Mouse (Mus musculus): ENCODE results near the gene Zzef1. TPM values are rescaled to one million over a fixed set of nuclear protein-coding genes. Genes with fewer than 3 reads are reported as not detected.

Zzef1 gene
- polyA plus RNA-seq, 1 experiment from 2014 or later: 14.3 TPM

GRCm38 (mm10) chr11:72782103-72782502 lies 13.9 kb upstream of the Zzef1 start:
- no peak overlapping the region for H3K4me2 ChIP-seq (replicated peaks)
- no peaks in the 10 kb centered on the region for H3K36me3 ChIP-seq
- 76% methylated on average over 2 of the region's 2 CpGs for WGBS
- no peak for ATAC-seq (ENCODE audit: low FRiP score)
- no peaks in the 10 kb centered on the region for H3K9me3 ChIP-seq (replicated peaks)
- no peaks in the 10 kb centered on the region for H3K4me1 ChIP-seq
- H3K27ac ChIP-seq: no peak overlapping the region
- no peak overlapping the region for H3K9ac ChIP-seq
- H3K4me3 ChIP-seq: no peak overlapping the region
- H3K27me3 ChIP-seq: no peaks in the 10 kb centered on the region

GRCm38 (mm10) chr11:72782503-72782902 lies 13.5 kb upstream of the Zzef1 start:
- 81% methylated on average over 3 of the region's 3 CpGs for WGBS
- Histone ChIP-seq H3K9ac (no peak overlapping the region), H3K27me3 (no peaks in the 10 kb centered on the region), H3K4me3 (no peak overlapping the region), H3K36me3 (no peaks in the 10 kb centered on the region), H3K27ac (no peak overlapping the region), H3K4me2 (replicated peaks) (no peak overlapping the region), H3K4me1 (no peaks in the 10 kb centered on the region), H3K9me3 (replicated peaks) (no peaks in the 10 kb centered on the region)
- no peak for ATAC-seq (ENCODE audit: low FRiP score)

GRCm38 (mm10) chr11:72792033-72792432 lies 4.0 kb upstream of the Zzef1 start:
- H3K4me3 ChIP-seq: no peak overlapping the region
- ATAC-seq (ENCODE audit: low FRiP score): no peak

GRCm38 (mm10) chr11:72795149-72795454 lies 924 bp upstream of the Zzef1 start:
- H3K27ac ChIP-seq: peak overlapping the region; percentile 82
- H3K27me3 ChIP-seq: no peaks in the 10 kb centered on the region
- H3K36me3 ChIP-seq: no peaks in the 10 kb centered on the region
- peak overlapping the region; percentile 88 for H3K4me2 ChIP-seq (replicated peaks)
- H3K9ac ChIP-seq: peak overlapping the region; percentile 93
- WGBS: 20% methylated on average over 14 of the region's 14 CpGs
- H3K9me3 ChIP-seq (replicated peaks): no peaks in the 10 kb centered on the region
- H3K4me1 ChIP-seq: peaks cover 12% of the 10 kb centered on the region
- ATAC-seq (ENCODE audit: low FRiP score): peak; percentile 62
- peak overlapping the region; percentile 99 for H3K4me3 ChIP-seq

More at GRCm38 (mm10) chr11:72792033-72792432, 4.0 kb upstream of the Zzef1 start:
- Histone ChIP-seq H3K9me3 (replicated peaks) (no peaks in the 10 kb centered on the region), H3K4me1 (peaks cover 6% of the 10 kb centered on the region), H3K9ac (no peak overlapping the region), H3K27me3 (no peaks in the 10 kb centered on the region), H3K4me2 (replicated peaks) (no peak overlapping the region), H3K36me3 (no peaks in the 10 kb centered on the region), H3K27ac (no peak overlapping the region)

- H3K4me2 ChIP-seq (replicated peaks): peak overlapping the region; percentile 88
- no peaks in the 10 kb centered on the region for H3K27me3 ChIP-seq
- peak overlapping the region; percentile 93 for H3K9ac ChIP-seq
- peaks cover 12% of the 10 kb centered on the region for H3K4me1 ChIP-seq
- WGBS: under 1% methylated on average over 42 of the region's 42 CpGs
- H3K4me3 ChIP-seq: peak overlapping the region; percentile 99
- no peaks in the 10 kb centered on the region for H3K9me3 ChIP-seq (replicated peaks)
- ATAC-seq (ENCODE audit: low FRiP score): peak; percentile 72
- H3K36me3 ChIP-seq: no peaks in the 10 kb centered on the region
- H3K27ac ChIP-seq: peak overlapping the region; percentile 82
Observed at GRCm38 (mm10) chr11:72796296-72796687, 266 bp downstream of the Zzef1 start.

GRCm38 (mm10) chr11:72796773-72797338 lies 830 bp downstream of the Zzef1 start:
- ATAC-seq (ENCODE audit: low FRiP score): no peak
- Histone ChIP-seq H3K9me3 (replicated peaks) (no peaks in the 10 kb centered on the region), H3K4me2 (replicated peaks) (peak overlapping the region; percentile 88), H3K4me1 (peaks cover 12% of the 10 kb centered on the region), H3K27ac (no peak overlapping the region; the same call in 1 of the 2 replicates), H3K27me3 (no peaks in the 10 kb centered on the region), H3K36me3 (no peaks in the 10 kb centered on the region), H3K9ac (peak overlapping the region; percentile 93), H3K4me3 (peak overlapping the region; percentile 99)
- WGBS: 20% methylated on average over 10 of the region's 10 CpGs

- H3K4me3 ChIP-seq: no peak overlapping the region
- H3K27ac ChIP-seq: no peak overlapping the region
- no peak overlapping the region for H3K4me2 ChIP-seq (replicated peaks)
- H3K4me1 ChIP-seq: peaks cover 12% of the 10 kb centered on the region
- ATAC-seq (ENCODE audit: low FRiP score): no peak
- H3K9me3 ChIP-seq (replicated peaks): no peaks in the 10 kb centered on the region
- no peaks in the 10 kb centered on the region for H3K36me3 ChIP-seq
- no peaks in the 10 kb centered on the region for H3K27me3 ChIP-seq
- H3K9ac ChIP-seq: no peak overlapping the region
Observed at GRCm38 (mm10) chr11:72798112-72798511, 2.1 kb downstream of the Zzef1 start.

GRCm38 (mm10) chr11:72801182-72801581 lies 5.2 kb downstream of the Zzef1 start:
- Histone ChIP-seq H3K36me3 (no peaks in the 10 kb centered on the region), H3K27me3 (no peaks in the 10 kb centered on the region), H3K27ac (no peak overlapping the region), H3K4me1 (peaks cover 10% of the 10 kb centered on the region), H3K4me2 (replicated peaks) (no peak overlapping the region), H3K9me3 (replicated peaks) (no peaks in the 10 kb centered on the region), H3K9ac (no peak overlapping the region), H3K4me3 (no peak overlapping the region)
- no peak for ATAC-seq (ENCODE audit: low FRiP score)

GRCm38 (mm10) chr11:72803038-72803437 lies 7.0 kb downstream of the Zzef1 start:
- 83% methylated on average over 3 of the region's 3 CpGs for WGBS
- H3K4me1 ChIP-seq: no peaks in the 10 kb centered on the region
- no peak overlapping the region for H3K4me2 ChIP-seq (replicated peaks)
- no peak overlapping the region for H3K4me3 ChIP-seq
- no peaks in the 10 kb centered on the region for H3K9me3 ChIP-seq (replicated peaks)
- no peak overlapping the region for H3K27ac ChIP-seq
- H3K36me3 ChIP-seq: no peaks in the 10 kb centered on the region
- no peak overlapping the region for H3K9ac ChIP-seq
- no peaks in the 10 kb centered on the region for H3K27me3 ChIP-seq
- ATAC-seq (ENCODE audit: low FRiP score): no peak

- Histone ChIP-seq H3K9ac (no peak overlapping the region), H3K4me3 (no peak overlapping the region), H3K9me3 (replicated peaks) (no peaks in the 10 kb centered on the region), H3K27me3 (no peaks in the 10 kb centered on the region), H3K4me1 (no peaks in the 10 kb centered on the region), H3K36me3 (no peaks in the 10 kb centered on the region), H3K4me2 (replicated peaks) (no peak overlapping the region), H3K27ac (no peak overlapping the region)
- ATAC-seq (ENCODE audit: low FRiP score): no peak
Observed at GRCm38 (mm10) chr11:72804586-72804985, 8.6 kb downstream of the Zzef1 start.

GRCm38 (mm10) chr11:72805232-72805631 lies 9.2 kb downstream of the Zzef1 start:
- Histone ChIP-seq H3K36me3 (no peaks in the 10 kb centered on the region), H3K9me3 (replicated peaks) (no peaks in the 10 kb centered on the region), H3K4me3 (no peak overlapping the region), H3K9ac (no peak overlapping the region), H3K27me3 (no peaks in the 10 kb centered on the region), H3K4me1 (no peaks in the 10 kb centered on the region), H3K27ac (no peak overlapping the region), H3K4me2 (replicated peaks) (no peak overlapping the region)
- WGBS: 90% methylated on average over 3 of the region's 3 CpGs
- no peak for ATAC-seq (ENCODE audit: low FRiP score)

- 74% methylated on average over 2 of the region's 2 CpGs for WGBS
- no peaks in the 10 kb centered on the region for H3K36me3 ChIP-seq
- no peak overlapping the region for H3K4me2 ChIP-seq (replicated peaks)
- no peak overlapping the region for H3K4me3 ChIP-seq
- no peaks in the 10 kb centered on the region for H3K4me1 ChIP-seq
- H3K27ac ChIP-seq: no peak overlapping the region
- no peaks in the 10 kb centered on the region for H3K9me3 ChIP-seq (replicated peaks)
- no peaks in the 10 kb centered on the region for H3K27me3 ChIP-seq
- no peak for ATAC-seq (ENCODE audit: low FRiP score)
- H3K9ac ChIP-seq: no peak overlapping the region
Observed at GRCm38 (mm10) chr11:72806556-72806955, 10.5 kb downstream of the Zzef1 start.

GRCm38 (mm10) chr11:72807992-72808391 lies 12.0 kb downstream of the Zzef1 start:
- Histone ChIP-seq H3K36me3 (no peaks in the 10 kb centered on the region), H3K27me3 (no peaks in the 10 kb centered on the region), H3K9ac (no peak overlapping the region), H3K9me3 (replicated peaks) (no peaks in the 10 kb centered on the region), H3K4me1 (no peaks in the 10 kb centered on the region), H3K27ac (no peak overlapping the region), H3K4me3 (no peak overlapping the region), H3K4me2 (replicated peaks) (no peak overlapping the region)
- ATAC-seq (ENCODE audit: low FRiP score): no peak
- 87% methylated on average over 4 of the region's 4 CpGs for WGBS
